Mouse (Mus musculus) bone marrow, adult 2 months (tissue): ENCODE data around the gene B9d1.

Source experiments
- CTCF ChIP-seq: fragments of 200-500 bp; IDR thresholded peaks from 2 replicates; pipeline ENCODE4 v1.5.1; 2011; ENCODE audit warnings: low read length, control low read depth; ENCODE audit not compliant: control insufficient read depth, insufficient read depth
- POLR2A ChIP-seq: fragments of 200-500 bp; IDR thresholded peaks from 2 replicates; pipeline ENCODE4 v1.6.1; 2011; ENCODE audit warnings: low read depth, mild to moderate bottlenecking, control low read depth, low read length, borderline replicate concordance; ENCODE audit not compliant: control insufficient read depth

GRCm38 (mm10) chr11:61517971-61518370 lies 13.0 kb downstream of the B9d1 start:
- no peak for TF ChIP-seq CTCF
- TF ChIP-seq POLR2A: no peak
